ENCODE assay signal across 18 mouse cellular contexts in genomic region chr4:150014378-150015091, GRCm38 (mm10). TPM values are rescaled to one million over a fixed set of nuclear protein-coding genes. Genes with fewer than 3 reads are reported as not detected.
"Had no signal": no experiment of that assay in that cellular context is flagged by ENCODE, and none has a peak within 500 bp of the region (broad histone marks: within the 10 kb centered on the region; RNA-seq: fewer than 3 reads in every experiment).

No protein-coding gene starts in this region.

- H3K27me3 ChIP-seq: kidney, embryonic 15.5 days; liver, embryonic 15.5 days; lung, embryonic 15.5 days; stomach, embryonic 15.5 days had no signal

- H3K36me3 ChIP-seq: kidney, embryonic 15.5 days; liver, embryonic 12.5 days; liver, embryonic 15.5 days; lung, embryonic 15.5 days; stomach, embryonic 15.5 days had no signal

- H3K27ac ChIP-seq: kidney, embryonic 15.5 days; left cerebral cortex, adult 2 months; liver, embryonic 12.5 days; lung, embryonic 15.5 days; stomach, embryonic 15.5 days had no signal

- H3K9ac ChIP-seq: kidney, embryonic 15.5 days; liver, embryonic 12.5 days; liver, embryonic 15.5 days; lung, embryonic 15.5 days; stomach, embryonic 15.5 days had no signal

- H3K9me3 ChIP-seq: kidney, embryonic 15.5 days; liver, embryonic 12.5 days; liver, embryonic 15.5 days; lung, embryonic 15.5 days; stomach, embryonic 15.5 days had no signal

- DNase-seq: kidney, adult 8-10 months; kidney, postnatal 10 days; kidney, postnatal 36 days; layer of hippocampus, postnatal 36 days; lung, postnatal 10 days; lung, postnatal 36 days; midbrain, embryonic 14.5 days; right cerebral cortex, adult 18-20 months; right cerebral cortex, postnatal 14 days; spleen, adult 18-20 months had no signal

- H3K4me3 ChIP-seq: kidney, embryonic 15.5 days; left cerebral cortex, adult 2 months; liver, embryonic 12.5 days; liver, embryonic 15.5 days; lung, embryonic 15.5 days; stomach, embryonic 15.5 days had no signal

- ATAC-seq: liver, embryonic 12.5 days had no signal

- H3K4me2 ChIP-seq: kidney, embryonic 15.5 days; liver, embryonic 12.5 days; liver, embryonic 15.5 days; lung, embryonic 15.5 days; midbrain, embryonic 11.5 days; stomach, embryonic 15.5 days had no signal

RNA-seq across cellular contexts. Expression of gene Spsb1, which starts 59.7 kb away (rescaled TPM):
- total RNA-seq: megakaryocyte-erythroid progenitor cell, adult 5-6 weeks had no signal
